Mouse (Mus musculus) T-cell, adult 2 months (primary cell): ENCODE measurements around the gene Psmb8.
A peak's percentile ranks its signal among the peaks of the same experiment; 100 is the strongest.
"Not testable (repeated sequence)": the region's sequence is repeated elsewhere in the genome, so short reads cannot be mapped to it uniquely, and the experiment has no call there.

Source experiments
- DNase-seq: peaks from one replicate; pipeline ENCODE4 v3.0.0; 2022; ENCODE audit warnings: low spot score

Psmb8 gene

GRCm38 (mm10) chr17:34211746-34212365, 14.3 kb downstream of the Psmb8 start:
- peak; percentile 70 for DNase-seq

GRCm38 (mm10) chr17:34213936-34214335, 16.4 kb downstream of the Psmb8 start:
- DNase-seq, result peak; percentile 0

GRCm38 (mm10) chr17:34215176-34215575, 17.7 kb downstream of the Psmb8 start:
- DNase-seq, result peak; percentile 0

- DNase-seq, result peak; percentile 0
These were observed 19.9 kb downstream of the Psmb8 start for GRCm38 (mm10) chr17:34217216-34217928.

DNA sequence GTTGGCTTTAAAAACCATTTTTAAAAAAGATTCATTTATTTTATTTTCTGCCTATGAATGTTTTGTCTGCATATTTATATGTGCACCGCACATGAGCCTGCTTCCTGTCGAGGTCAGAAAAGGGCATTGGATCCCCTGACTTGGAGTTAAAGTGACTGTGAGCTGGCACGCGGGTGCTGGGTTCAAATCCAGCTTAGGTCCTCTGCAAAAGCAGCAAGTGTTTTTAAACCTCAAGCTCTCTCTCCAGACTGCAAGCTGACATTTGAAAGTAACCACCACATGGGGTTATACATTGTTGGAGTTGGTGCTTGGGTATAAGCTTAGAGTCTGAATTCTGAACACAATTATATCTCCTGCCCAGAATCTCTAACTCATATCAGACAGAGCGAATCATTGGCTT, 20.5 kb downstream of the Psmb8 start:
- DNase-seq, result no peak

GRCm38 (mm10) chr17:34218675-34219074, 21.2 kb downstream of the Psmb8 start:
- DNase-seq, result peak; percentile 8

GRCm38 (mm10) chr17:34219096-34219495, 21.6 kb downstream of the Psmb8 start:
- peak; percentile 76 for DNase-seq

GRCm38 (mm10) chr17:34219801-34220200, 22.3 kb downstream of the Psmb8 start:
- DNase-seq, result not testable (repeated sequence)

- DNase-seq, result not testable (repeated sequence)
These were observed 22.9 kb downstream of the Psmb8 start for GRCm38 (mm10) chr17:34220401-34220800.

DNA sequence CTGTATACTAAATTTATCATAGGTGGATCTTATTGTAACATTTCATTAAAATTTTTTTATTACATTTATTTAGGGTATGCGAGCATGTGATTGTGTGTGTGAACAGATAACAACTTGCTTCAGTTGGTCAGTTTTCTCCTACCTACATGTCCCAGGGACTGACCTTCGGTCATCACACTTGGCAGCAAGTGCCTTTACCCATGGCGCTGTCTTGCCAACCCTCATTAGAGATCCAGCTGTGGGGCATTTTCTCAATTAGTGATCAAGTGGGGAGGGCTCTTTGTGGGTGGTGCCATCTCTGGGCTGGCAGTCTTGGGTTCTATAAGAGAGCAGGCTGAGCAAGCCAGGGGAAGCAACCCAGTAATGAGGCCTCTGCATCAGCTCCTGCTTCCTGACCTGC, 27.3 kb downstream of the Psmb8 start:
- DNase-seq, result no peak

GRCm38 (mm10) chr17:34225426-34225825, 27.9 kb downstream of the Psmb8 start:
- no peak for DNase-seq

DNA sequence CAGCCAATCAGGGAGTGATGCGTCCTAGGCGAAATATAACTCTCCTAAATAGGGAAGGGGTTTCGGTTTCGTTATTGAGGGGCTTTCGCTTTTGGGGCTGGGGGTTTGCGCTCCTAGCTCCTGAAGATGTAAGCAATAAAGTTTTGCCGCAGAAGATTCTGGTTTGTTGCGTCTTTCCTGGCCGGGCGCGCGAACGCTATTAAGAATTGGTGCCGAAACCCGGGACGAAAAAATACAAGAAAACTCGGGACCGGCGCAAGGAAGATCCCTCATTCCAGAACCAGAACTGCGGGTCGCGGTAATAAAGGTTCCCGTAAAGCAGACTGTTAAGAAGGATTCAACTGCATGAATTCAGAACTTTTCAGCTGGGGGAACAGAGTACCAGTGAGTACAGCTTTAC, 28.4 kb downstream of the Psmb8 start:
- DNase-seq, result not testable (repeated sequence)

GRCm38 (mm10) chr17:34230971-34231370, 33.5 kb downstream of the Psmb8 start:
- DNase-seq, result not testable (repeated sequence)

DNA sequence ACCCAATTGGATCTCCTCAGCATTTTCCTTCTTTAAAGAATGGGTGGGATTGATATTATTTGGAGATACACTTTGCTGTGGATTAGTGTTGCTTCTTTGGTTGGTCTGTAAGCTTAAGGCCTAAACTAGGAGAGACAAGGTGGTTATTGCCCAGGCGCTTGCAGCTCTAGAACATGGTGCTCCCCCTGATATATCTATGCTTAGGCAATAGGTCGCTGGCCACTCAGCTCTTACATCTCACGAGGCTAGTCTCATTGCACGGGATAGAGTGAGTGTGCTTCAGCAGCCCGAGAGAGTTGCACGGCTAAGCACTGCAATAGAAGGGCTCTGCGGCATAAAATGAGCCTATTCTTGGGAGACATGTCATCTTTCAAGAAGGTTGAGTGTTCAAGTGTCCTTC, 34.5 kb downstream of the Psmb8 start:
- DNase-seq, result not testable (repeated sequence)

GRCm38 (mm10) chr17:34234926-34235325, 37.4 kb downstream of the Psmb8 start:
- peak; percentile 91 for DNase-seq

DNA sequence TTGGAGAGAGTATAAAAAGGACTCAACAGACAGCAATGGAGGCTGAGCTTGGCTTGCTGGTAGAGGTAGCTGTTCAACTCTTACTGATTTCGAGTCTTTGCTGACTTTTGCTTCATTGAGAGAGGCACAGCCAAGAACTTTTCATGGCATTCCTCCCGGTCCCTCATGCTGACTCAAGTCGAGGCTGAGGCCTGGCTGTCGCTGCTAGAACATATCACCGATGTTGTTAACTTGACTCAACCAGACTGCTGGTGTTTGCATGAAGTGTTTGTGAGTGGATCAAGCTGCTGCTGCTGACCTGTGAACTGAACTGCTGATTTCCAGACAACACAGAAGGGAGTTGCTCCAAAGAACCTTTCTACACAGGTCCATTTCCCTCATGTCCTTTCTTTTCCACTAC, 39.2 kb downstream of the Psmb8 start:
- DNase-seq, result no peak

DNA sequence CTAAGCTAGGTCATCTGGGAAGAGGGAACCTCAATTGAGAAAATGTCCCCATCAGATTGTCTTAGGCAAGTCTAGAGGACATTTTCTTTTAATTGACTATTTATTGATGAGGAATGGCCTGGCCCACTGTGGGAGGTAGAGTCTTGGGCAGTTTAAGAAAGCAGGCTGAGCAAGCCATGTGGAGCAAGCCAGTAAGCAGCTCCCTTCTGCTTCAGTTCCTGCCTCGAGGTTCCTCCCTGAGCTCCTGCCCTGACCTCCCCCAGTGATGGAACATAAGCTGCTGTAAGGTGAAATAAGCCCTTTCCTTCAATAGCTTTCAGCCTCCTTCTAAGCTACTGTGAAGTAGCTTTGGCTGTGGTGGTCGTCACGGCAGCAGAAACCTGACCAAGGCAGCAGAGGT, 40.2 kb downstream of the Psmb8 start:
- no peak for DNase-seq

GRCm38 (mm10) chr17:34238706-34239105, 41.2 kb downstream of the Psmb8 start, which contains the start of gene H2-Ob:
Gene H2-Ob, plus strand, starts transcription at chr17:34238903.
- DNase-seq, result peak; percentile 78

DNA sequence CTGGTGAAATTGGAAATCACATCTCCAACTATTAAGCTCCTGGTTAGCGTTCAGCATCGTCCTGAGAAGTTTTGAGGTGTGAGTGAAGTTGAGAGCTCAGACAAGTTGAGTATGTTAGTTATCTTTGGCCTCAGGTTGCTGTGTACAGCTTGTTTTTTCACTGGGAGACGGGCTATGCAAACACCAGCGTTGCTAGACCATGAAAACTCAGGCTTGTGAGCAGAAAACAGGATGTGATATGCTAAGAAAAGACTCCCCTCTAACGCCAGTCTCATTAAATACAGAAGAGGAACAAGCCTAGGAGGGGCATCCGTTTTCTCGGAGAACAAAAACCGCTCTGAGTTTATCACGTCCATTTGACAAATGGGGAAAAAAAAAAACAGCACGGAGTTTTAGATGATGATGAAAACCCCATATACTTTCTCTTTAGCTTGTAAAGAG, 42.1 kb downstream of the Psmb8 start:
- DNase-seq, result peak; percentile 51

DNA sequence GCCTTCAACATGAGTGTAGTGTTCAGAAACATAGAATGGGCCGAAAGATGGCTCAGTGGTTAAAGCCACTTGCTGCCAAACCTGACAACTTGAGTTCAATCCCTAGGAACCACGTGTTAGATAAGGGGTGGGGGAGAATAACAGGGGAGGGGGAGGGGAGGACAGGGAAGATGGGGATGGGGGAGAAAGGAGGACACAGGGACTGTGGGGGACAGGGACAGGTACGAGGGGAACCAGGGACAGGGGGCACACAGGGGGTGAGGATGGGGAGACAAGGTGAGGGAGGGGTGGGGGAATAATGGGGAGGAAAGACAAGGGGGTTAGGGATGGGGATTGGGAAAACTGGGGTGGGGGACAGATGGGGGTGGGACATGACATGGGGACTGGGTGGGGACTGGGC, 42.8 kb downstream of the Psmb8 start:
- no peak for DNase-seq

DNA sequence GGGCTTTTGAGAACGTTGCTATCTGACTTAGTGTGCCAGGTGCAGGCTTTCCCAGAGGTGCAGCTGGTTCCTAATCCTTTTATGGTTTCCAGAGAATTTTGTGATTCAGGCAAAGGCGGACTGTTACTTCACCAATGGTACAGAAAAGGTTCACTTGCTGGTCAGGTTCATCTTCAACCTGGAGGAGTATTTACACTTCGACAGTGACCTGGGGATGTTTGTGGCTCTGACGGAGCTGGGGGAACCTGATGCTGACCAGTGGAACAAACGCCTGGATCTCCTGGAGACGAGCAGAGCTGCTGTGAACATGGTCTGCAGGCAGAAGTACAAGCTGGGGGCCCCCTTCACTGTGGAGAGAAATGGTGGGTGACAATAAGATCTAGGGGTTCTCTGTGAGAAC, 43.4 kb downstream of the Psmb8 start:
- no peak for DNase-seq

DNA sequence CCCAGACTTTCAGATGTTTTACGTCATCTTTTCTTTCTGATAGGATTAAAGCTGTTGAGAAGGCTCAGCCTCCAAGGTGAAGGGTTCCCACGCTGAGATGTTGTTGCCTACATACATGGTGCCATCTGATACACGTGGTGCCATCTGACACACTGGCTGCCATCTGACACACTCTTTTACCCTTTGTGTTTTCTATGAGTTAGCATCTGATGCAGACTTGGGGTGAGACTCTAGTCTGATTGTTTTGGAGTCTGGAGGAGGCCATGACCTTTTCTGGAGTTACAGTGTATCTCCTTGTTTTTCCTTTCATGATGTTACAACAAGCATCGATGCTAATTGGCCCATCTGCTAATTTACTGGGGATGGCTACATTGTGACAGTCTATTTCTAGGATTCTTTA, 47.1 kb downstream of the Psmb8 start:
- no peak for DNase-seq

DNA sequence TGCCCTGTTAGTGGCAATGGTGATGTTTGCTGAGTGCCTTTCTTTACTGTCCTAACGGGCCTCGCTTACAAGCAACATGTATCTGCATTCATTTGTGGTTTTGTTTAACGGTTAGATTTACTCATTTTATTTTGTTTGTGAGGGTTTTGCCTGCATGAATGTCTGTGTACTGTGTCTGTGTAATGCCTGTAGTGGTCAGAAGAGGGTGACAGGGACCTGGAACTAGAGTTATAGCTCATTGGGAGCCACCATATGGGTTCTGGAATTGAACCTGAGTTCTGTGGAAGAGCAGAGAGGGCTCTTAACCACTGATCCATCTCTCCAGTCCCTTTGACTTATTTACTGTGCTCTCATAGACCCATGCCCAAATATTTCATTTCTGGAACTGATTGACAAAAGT, 49.5 kb downstream of the Psmb8 start:
- no peak for DNase-seq

DNA sequence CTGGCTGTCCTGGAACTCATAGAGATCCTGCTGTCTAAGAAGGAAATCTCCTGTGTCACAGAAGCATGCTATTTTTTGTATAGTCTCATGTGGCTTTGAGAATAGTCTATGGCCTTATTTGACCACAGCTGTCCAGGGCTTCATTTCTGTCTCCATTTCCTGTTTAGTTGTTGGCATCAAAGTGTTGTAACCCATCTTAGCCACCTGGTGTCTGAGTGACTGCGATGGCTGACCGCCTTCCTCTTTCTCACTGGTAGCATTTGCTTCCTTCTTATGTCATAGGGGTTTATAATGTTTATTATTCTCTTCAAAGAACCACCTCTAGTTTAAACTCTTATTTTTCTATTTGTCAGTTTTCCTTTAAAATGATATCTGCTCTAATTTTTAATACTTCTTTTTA, 51.2 kb downstream of the Psmb8 start:
- no peak for DNase-seq
